Mouse (Mus musculus): ENCODE results near the gene Rab36.

Gene Rab36

DNA sequence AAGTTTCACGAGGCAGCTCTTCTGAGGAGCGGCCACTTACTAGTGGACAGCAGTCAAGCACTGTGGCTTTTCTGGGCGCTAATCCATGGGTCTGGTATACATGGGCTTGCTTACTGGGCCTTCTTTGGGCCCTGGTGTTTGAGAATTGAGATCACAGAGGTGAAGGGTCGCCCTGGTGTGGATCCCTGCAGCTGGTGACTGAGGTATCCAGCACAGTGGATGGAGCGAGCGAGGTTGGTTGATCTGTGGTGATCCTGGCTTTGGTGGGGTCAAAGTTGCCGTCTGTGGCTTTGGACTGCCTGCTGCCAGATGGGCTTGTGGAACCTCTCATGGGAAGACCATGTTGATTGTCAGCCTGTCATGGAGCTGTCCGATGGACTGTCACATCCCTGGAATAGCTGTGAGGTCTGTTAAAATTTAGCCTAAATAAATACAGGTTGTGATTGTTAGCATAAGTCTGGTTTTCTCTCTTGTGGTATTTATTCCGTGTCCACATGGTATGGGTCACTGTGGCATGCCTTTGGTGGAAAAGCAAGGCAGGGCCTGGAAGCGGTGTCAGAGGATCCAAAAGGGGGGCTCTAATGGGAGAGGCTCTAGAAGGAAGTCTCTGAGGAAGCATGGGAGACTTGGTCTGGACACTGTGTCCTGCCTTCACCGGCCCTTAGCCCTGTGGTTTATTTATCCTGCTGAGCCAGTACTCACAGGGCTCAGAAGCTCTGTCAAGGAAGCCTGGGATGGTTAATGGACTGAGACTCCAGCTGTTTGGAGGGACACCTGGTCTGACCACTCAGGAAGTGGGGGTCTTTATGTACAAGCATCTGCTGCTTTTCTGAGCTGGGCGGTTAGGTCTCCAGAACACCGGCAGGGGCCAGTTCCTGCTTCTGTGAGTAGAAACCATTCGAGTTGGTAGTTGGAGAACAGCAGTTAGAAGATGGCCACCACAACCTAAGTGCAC is 41.6 kb downstream of the Rab36 start:
- no peak for DNase-seq

- DNase-seq, result no peak
Observed at GRCm38 (mm10) chr10:75085330-75085729, 48.5 kb downstream of the Rab36 start.

DNA sequence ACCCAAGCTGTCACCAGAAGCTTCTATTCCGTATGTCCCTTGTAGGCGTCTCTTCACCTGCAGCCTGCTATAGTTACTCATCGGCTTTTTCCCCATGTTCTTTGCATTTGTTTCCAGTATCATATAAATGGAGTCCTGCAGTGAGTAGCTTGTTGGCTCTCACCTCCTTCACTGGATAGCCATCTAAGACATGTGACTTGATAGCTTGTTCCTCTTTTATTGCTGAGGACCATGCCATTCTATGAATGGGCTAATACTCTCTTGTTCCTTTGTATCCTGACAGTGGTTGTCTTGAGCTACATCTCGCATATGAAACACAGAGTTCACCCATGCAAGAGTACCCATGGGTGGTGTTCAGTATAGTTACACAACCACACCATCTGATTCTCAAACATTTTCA is 51.6 kb downstream of the Rab36 start:
- DNase-seq, result no peak

GRCm38 (mm10) chr10:75091478-75092152 is 54.8 kb downstream of the Rab36 start:
- DNase-seq, result no peak

DNA sequence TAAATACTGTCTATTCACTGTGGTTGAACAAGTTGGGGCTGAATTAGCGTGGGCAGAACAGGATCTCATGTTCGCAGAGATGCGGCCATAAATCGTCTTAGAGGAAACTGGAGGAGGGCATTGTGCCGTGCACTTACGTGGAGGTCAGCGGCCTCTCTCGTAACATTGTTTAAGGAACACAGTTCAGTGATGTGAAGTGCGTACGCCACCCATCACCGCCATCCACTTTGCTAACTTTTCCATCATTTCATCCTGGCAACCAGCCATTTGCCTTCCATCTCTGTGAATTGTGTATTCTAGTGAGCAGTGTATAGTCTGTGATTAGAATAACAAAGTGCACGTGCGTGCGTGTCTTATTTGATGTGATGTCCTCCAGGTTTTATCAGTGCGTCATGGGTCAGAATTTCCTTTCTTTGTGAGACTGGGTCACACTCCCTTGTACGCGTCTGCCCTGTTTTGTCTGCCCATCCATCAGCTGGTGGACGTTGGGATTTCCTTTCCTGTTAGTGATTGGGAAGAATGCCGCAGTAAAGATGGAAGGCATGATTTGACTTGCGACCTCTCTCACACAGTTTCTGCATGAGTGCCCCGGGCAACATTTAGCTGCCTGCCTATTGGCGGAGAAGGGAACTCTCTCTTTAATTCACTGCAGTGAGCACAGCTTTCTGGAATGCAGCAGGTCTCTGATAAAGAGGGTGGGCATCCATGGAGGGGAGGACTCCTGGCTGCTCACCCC is 56.6 kb downstream of the Rab36 start:
- DNase-seq, result no peak

GRCm38 (mm10) chr10:75094338-75094737 is 57.5 kb downstream of the Rab36 start:
- DNase-seq, result no peak

- DNase-seq, result no peak
Observed at GRCm38 (mm10) chr10:75095216-75095615, 58.4 kb downstream of the Rab36 start.

- DNase-seq, result no peak
Observed at GRCm38 (mm10) chr10:75098446-75099183, 61.8 kb downstream of the Rab36 start.

GRCm38 (mm10) chr10:75100298-75100697 is 63.4 kb downstream of the Rab36 start:
- DNase-seq, result no peak

- DNase-seq, result no peak
Observed at GRCm38 (mm10) chr10:75103502-75103901, 66.6 kb downstream of the Rab36 start.

Measured in thymus, postnatal 4 days (tissue).